Mouse (Mus musculus) hindlimb bud, embryonic 11.5 days (tissue): ENCODE results near the gene 4930595D18Rik.

Experiments
- DNase-seq: peaks from one replicate; pipeline ENCODE4 v3.0.0-alpha.2; 2012; ENCODE audit warnings: low read depth, low spot score; ENCODE audit errors: extremely low spot score

Gene 4930595D18Rik

GRCm38 (mm10) chr12:111165831-111166591 lies 18.3 kb downstream of the 4930595D18Rik start, which contains the start of gene Traf3:
Gene Traf3 (plus strand): TSS chr12:111166370.
- DNase-seq: no peak

- DNase-seq: no peak
These were observed 19.0 kb downstream of the 4930595D18Rik start for GRCm38 (mm10) chr12:111165146-111165812.

GRCm38 (mm10) chr12:111164310-111164751 lies 20.0 kb downstream of the 4930595D18Rik start:
- DNase-seq: peak; percentile 92

- no peak for DNase-seq
These were observed 21.8 kb downstream of the 4930595D18Rik start for GRCm38 (mm10) chr12:111162312-111163061.

- no peak for DNase-seq
These were observed 22.4 kb downstream of the 4930595D18Rik start for GRCm38 (mm10) chr12:111161943-111162311.

- no peak for DNase-seq
These were observed 23.4 kb downstream of the 4930595D18Rik start for GRCm38 (mm10) chr12:111160871-111161270.

- no peak for DNase-seq
These were observed 24.4 kb downstream of the 4930595D18Rik start for GRCm38 (mm10) chr12:111159659-111160428.

- DNase-seq: no peak
These were observed 28.5 kb downstream of the 4930595D18Rik start for GRCm38 (mm10) chr12:111155756-111156155.

GRCm38 (mm10) chr12:111154641-111155040 lies 29.6 kb downstream of the 4930595D18Rik start:
- no peak for DNase-seq

- no peak for DNase-seq
These were observed 30.3 kb downstream of the 4930595D18Rik start for GRCm38 (mm10) chr12:111153946-111154345.

GRCm38 (mm10) chr12:111152981-111153710 lies 31.1 kb downstream of the 4930595D18Rik start:
- DNase-seq: no peak

- DNase-seq: no peak
These were observed 31.7 kb downstream of the 4930595D18Rik start for GRCm38 (mm10) chr12:111152579-111152978.

- no peak for DNase-seq
These were observed 32.7 kb downstream of the 4930595D18Rik start for GRCm38 (mm10) chr12:111151422-111152156.

GRCm38 (mm10) chr12:111150236-111150596 lies 34.1 kb downstream of the 4930595D18Rik start:
- no peak for DNase-seq

- no peak for DNase-seq
These were observed 34.6 kb downstream of the 4930595D18Rik start for GRCm38 (mm10) chr12:111149495-111150235.

GRCm38 (mm10) chr12:111145269-111145668 lies 39.0 kb downstream of the 4930595D18Rik start:
- DNase-seq: no peak

GRCm38 (mm10) chr12:111144598-111144997 lies 39.7 kb downstream of the 4930595D18Rik start:
- DNase-seq: no peak

GRCm38 (mm10) chr12:111143509-111144063 lies 40.7 kb downstream of the 4930595D18Rik start:
- no peak for DNase-seq
